Mouse (Mus musculus) kidney, adult 2 months (tissue): ENCODE data around the gene Csgalnact2. TPM values are rescaled to one million over a fixed set of nuclear protein-coding genes. Genes with fewer than 3 reads are reported as not detected.

ENCODE experiments used
- DNase-seq: peaks from one replicate; pipeline ENCODE4 v3.0.0; 2021
- H3K27ac ChIP-seq: fragments of 200-500 bp; 2 replicates; pipeline ENCODE4 v1.5.1; 2012; ENCODE audit warnings: low read depth, low read length, control low read depth, inconsistent platforms; ENCODE audit not compliant: insufficient read depth
- H3K27me3 ChIP-seq: fragments of 200-500 bp; replicated peaks from 2 replicates; pipeline ENCODE4 v1.6.1; 2012; ENCODE audit warnings: mild to moderate bottlenecking, moderate library complexity, low read length, inconsistent platforms; ENCODE audit not compliant: control insufficient read depth, insufficient read depth
- H3K36me3 ChIP-seq: fragments of 200-500 bp; 2 replicates; pipeline ENCODE4 v1.6.1; 2012; ENCODE audit warnings: mild to moderate bottlenecking, moderate library complexity, low read length, inconsistent platforms; ENCODE audit not compliant: control insufficient read depth, insufficient read depth
- H3K4me1 ChIP-seq: fragments of 200-500 bp; 2 replicates; pipeline ENCODE4 v1.6.1; 2011; ENCODE audit warnings: low read length; ENCODE audit not compliant: control insufficient read depth, insufficient read depth
- H3K4me3 ChIP-seq: fragments of 200-500 bp; 2 replicates; pipeline ENCODE4 v1.5.1; 2011; ENCODE audit warnings: mild to moderate bottlenecking, low read depth, low read length, control low read depth; ENCODE audit not compliant: insufficient read depth
- CTCF ChIP-seq: fragments of 200-500 bp; conservative IDR thresholded peaks from 2 replicates; pipeline ENCODE4 v1.5.1; 2011; ENCODE audit warnings: low read depth, mild to moderate bottlenecking, control low read depth, low read length, moderate library complexity, mixed read lengths; ENCODE audit not compliant: insufficient read depth, insufficient read length
- POLR2A ChIP-seq: fragments of 200-500 bp; IDR thresholded peaks from one replicate; pipeline ENCODE4 v1.6.1; 2011; ENCODE audit warnings: low read depth, low read length, control low read depth
- WGBS: fragments of 180-500 bp; shearing (Covaris S2); methylation state at CpG from one replicate; pipeline ENCODE4 v1.1.7; 2018; 5-methylcytosine and 5-hydroxymethylcytosine counted together
- polyA plus RNA-seq: library from polyadenylated mRNA; depleted of rRNA; stranded (reverse); fragments of >200 nt; gene quantifications from 2 replicates; pipeline ENCODE4 v1.2.3, GENCODE M21; 2012; rRNA removed

Gene Csgalnact2
- polyA plus RNA-seq = 3.4 and 4.7 TPM in 2 replicates

DNA sequence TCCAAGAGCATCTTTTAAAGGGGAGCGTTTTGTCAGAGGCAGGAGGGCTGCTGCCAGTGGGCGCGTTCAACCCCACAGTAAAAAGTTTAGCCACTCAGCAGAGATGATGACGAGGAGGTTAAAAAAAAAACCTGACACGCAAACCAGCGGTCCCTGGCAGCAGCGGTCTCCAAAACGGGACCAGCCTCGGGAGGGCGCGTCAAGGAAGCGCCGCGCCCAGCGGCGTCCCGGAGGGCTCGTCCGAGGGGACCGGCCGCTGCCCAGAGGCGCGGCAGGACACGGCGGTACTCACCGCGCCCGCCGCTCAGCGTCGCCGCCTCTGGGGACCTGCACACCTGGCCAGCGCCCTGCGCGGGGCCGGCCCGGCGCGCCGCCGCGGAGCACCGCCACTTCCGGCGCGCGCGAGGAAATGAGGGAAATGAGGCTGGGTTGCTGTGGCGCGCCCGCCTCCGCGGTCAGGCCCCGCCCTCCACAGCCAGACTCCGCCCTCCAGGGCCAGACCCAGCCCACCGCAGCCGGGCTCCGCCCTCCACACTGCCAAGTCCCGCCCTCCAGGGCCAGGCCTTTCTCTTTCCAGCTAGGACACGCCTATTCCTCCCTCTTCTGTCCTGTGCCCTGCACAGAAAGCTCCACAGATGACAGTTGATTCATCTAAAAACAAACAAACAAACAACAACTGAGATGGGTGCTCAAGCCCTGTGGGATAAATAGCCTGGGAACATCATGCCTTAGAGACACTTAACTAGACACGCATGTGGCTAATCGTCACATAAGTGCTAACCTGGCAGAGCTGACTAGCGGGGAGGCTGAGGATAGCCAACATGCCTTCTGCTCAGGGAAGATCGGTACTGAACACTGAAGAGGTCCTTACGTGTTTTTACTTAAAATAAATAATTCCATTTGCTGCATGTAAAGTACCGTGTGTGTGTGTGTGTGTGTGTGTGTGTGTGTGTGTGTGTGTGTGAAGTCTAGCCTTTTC, at the start of gene Csgalnact2:
Gene Csgalnact2 (minus strand): TSS at position 410 of the 979 bp plus-strand sequence.
- TF ChIP-seq CTCF = no peak
- TF ChIP-seq POLR2A = no peak
- peak; percentile 96 for DNase-seq
- 5% methylated on average over 66 of the region's 66 CpGs for WGBS

DNA sequence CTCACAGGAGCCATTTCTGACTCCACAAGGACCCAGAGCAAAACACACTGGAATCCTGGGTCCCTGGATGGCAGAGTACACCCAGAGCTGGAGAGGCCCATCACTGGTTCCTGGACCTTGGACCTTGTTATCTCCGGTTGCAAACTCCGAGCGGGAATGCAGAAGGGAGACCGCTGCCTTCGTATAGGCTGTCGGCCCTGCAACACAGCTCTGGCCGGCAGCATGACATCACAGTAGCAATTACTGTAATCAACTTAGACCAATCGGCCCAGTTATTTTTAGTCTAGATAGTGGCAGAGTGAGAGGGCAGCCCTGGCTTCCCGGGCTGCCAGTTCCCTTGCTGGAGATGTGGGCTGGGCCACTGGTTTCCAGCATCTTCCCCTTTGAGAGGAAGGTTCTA, 49.7 kb upstream of the Csgalnact2 start:
- no peak overlapping the region for H3K4me3 ChIP-seq
- WGBS = 50% methylated on average over 9 of the region's 9 CpGs
- no peak for TF ChIP-seq CTCF
- no peak for TF ChIP-seq POLR2A
- no peak overlapping the region for H3K27ac ChIP-seq
- no peaks in the 10 kb centered on the region for H3K27me3 ChIP-seq
- no peaks in the 10 kb centered on the region for H3K36me3 ChIP-seq
- no peaks in the 10 kb centered on the region for H3K4me1 ChIP-seq
- DNase-seq = no peak

More for the DNA sequence above, at the start of gene Csgalnact2:
- Histone ChIP-seq H3K4me3 (peak within 1 kb of the TSS; percentile 87), H3K27ac (peak within 1 kb of the TSS; percentile 52), H3K27me3 (no peaks in the 10 kb centered on the region), H3K36me3 (no peaks in the 10 kb centered on the region), H3K4me1 (no peaks in the 10 kb centered on the region; the same call in 1 of the 2 replicates)

DNA sequence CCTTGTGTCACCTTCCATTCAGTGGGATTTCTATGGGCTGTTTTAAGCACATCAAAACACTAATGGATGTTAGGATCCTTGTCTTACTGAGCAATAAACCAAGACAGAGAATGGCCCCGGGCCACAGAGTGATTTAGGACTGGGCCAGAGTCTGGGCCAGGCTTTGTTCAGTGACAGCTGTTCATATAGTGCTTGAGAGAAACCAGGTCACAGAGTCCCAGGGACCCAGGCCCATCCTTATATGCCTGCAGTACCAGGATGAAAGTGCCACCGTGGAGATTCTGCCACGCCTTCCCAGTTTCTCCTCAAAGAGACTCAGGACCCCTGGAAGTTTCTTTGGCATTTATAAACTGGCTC, 48.3 kb upstream of the Csgalnact2 start:
- no peaks in the 10 kb centered on the region for H3K4me1 ChIP-seq
- DNase-seq = no peak
- no peaks in the 10 kb centered on the region for H3K36me3 ChIP-seq
- TF ChIP-seq POLR2A = no peak
- no peak for TF ChIP-seq CTCF
- WGBS = 67% methylated on average over 3 of the region's 3 CpGs
- no peaks in the 10 kb centered on the region for H3K27me3 ChIP-seq
- no peak overlapping the region for H3K27ac ChIP-seq
- H3K4me3 ChIP-seq = no peak overlapping the region

DNA sequence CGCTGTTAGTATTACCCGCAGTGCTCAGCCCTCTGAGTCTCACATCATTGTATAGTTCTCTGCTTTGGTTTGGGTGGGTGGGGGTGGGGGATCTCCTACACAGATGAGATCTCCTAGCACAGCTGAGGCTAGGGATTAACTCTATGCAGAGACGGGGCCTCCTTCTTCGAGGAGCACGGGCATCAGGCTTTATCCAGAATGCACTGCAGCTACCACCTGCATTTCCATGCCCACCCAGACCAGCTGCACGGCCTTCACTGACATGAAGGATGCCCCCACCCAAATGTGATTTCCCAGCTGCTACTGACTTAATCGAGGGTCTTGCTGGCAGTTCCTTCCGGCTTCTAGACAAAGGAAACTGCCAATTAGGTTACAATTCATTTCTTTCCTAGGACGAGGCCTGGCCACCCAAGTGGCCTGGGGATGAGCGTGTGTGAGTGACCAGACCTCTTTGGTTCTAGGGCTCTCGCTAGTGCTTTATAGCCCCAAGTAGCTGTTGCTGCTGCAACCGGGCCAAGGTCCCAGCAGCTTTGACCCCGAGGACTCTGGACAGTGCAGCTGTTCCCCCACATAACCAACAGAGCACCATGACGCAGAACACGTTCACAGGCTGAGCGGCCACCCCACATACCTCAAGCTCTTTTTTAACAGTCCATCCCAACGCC, 47.8 kb upstream of the Csgalnact2 start:
- DNase-seq = no peak
- Histone ChIP-seq H3K27me3 (no peaks in the 10 kb centered on the region), H3K36me3 (no peaks in the 10 kb centered on the region), H3K27ac (no peak overlapping the region), H3K4me3 (no peak overlapping the region), H3K4me1 (no peaks in the 10 kb centered on the region)
- TF ChIP-seq CTCF (no peak), POLR2A (no peak)
- 62% methylated on average over 17 of the region's 17 CpGs for WGBS

DNA sequence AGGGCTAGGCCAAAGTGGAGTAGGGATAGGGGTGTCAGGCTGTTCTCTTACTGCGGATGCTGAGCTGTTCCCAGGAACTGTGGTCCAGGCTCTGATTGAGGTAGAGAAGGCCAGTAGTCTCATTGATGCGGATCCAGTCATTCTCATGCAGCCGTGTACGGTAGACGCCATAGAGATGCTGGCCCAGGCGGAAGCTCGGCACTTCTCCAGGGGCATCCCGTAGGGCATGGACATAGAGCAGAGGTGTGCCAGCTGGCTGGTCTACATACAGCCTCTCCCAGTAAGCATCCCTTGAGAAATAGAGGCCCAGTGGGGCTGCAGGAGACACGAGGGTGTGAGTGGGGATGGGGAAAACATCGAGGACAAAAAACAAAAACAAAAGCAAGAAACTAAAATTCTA, 45.2 kb upstream of the Csgalnact2 start:
- no peak for DNase-seq
- H3K27ac ChIP-seq = no peak overlapping the region
- TF ChIP-seq POLR2A = no peak
- no peak for TF ChIP-seq CTCF
- WGBS = 87% methylated on average over 10 of the region's 10 CpGs
- no peak overlapping the region for H3K4me3 ChIP-seq
- no peaks in the 10 kb centered on the region for H3K27me3 ChIP-seq
- H3K4me1 ChIP-seq = no peaks in the 10 kb centered on the region
- H3K36me3 ChIP-seq = no peaks in the 10 kb centered on the region

DNA sequence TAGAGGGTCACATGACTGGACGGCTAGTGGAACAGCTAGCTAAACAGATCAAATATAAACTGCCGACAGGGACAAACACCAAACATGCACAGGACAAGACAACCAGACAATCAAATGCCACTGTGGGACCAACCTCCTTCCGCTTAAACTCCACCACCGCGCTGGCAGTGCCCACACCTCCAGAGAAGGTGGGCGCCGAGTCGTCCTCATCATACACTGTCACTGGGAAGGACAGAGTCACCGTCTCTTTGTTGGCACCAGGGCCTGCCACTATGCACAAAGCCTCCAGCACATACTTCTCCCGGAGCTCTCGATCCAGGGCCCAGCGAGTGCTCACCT, 41.1 kb upstream of the Csgalnact2 start:
- no peaks in the 10 kb centered on the region for H3K4me1 ChIP-seq

More for the DNA sequence above, 41.1 kb upstream of the Csgalnact2 start:
- H3K36me3 ChIP-seq = no peaks in the 10 kb centered on the region
- H3K27me3 ChIP-seq = no peaks in the 10 kb centered on the region
- no peak overlapping the region for H3K4me3 ChIP-seq
- DNase-seq = no peak
- TF ChIP-seq CTCF (no peak), POLR2A (no peak)
- WGBS = 74% methylated on average over 12 of the region's 12 CpGs
- H3K27ac ChIP-seq = no peak overlapping the region
